Mouse (Mus musculus) 3134 (cell line): ENCODE data around the gene Tpm1.
A peak's percentile ranks its signal among the peaks of the same experiment; 100 is the strongest.

ENCODE experiments used
- DNase-seq: peaks from one replicate; pipeline ENCODE4 v3.0.0-alpha.2; 2011; ENCODE audit warnings: low spot score; ENCODE audit not compliant: insufficient read length; ENCODE audit errors: extremely low read depth

Tpm1 gene

GRCm38 (mm10) chr9:67049086-67049824 is at the start of gene Tpm1:
Gene Tpm1 (minus strand): TSS chr9:67049406.
- DNase-seq = peak; percentile 98

DNA sequence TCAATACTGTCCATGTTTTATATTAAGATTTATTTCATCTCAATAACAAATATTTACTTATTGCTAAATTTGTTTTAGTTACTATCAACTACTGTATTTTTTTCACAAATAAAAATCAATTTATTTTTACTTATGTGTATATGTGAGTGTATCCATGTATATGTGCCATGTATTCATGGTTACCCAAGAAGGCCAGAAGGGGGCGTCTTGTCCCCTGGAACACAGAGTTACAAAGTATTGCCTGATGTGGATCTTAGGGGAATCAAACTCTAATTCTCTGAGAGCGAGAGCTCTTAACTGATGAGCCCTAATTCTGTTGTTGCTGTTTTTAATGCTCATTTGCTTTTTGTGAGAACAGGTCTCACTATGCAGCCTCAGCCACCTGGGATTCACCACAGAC is 45.2 kb upstream of the Tpm1 start:
- no peak for DNase-seq

- DNase-seq = no peak
Observed at GRCm38 (mm10) chr9:67092210-67092609, 43.0 kb upstream of the Tpm1 start.

DNA sequence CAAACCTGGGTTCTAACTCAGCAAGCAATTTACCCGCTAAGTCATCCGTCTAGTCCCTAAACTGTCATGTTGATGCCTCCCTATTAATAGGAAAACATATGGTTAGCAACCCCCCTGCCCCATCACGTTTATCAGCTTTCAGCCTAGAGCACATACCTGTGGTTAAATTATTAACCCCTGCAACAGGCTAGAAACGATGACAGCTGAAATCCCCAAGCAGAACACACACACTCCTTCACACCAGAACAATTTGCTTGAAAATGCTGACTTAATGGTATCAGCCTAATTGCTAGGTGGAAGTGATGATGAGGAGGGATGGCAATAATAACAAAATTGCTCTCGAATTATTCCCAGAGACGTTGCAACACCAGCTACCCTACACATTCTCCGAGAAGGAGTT is 42.4 kb upstream of the Tpm1 start:
- no peak for DNase-seq

- DNase-seq = no peak
Observed at GRCm38 (mm10) chr9:67091151-67091550, 41.9 kb upstream of the Tpm1 start.

DNA sequence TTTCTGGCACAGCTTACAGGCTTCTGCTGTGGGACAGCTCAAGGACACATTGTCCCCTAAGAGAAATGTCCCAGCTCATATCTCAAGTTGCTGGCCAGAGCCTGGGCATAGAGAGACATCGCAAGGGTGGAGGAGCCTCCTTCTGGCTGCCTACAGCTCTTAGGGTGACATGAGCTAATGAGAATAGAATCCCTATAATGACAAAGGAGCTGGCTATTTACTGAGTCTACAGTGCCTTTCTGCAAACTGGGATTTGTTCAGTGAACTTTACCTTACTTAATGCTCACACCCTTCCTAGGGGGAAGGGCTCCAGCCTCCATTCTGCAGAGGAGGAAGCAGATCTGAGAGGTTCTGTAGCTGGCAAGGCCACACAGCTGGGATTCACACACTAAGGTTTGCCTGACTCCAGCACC is 41.4 kb upstream of the Tpm1 start:
- no peak for DNase-seq

GRCm38 (mm10) chr9:67089167-67089566 is 40.0 kb upstream of the Tpm1 start:
- DNase-seq = no peak

DNA sequence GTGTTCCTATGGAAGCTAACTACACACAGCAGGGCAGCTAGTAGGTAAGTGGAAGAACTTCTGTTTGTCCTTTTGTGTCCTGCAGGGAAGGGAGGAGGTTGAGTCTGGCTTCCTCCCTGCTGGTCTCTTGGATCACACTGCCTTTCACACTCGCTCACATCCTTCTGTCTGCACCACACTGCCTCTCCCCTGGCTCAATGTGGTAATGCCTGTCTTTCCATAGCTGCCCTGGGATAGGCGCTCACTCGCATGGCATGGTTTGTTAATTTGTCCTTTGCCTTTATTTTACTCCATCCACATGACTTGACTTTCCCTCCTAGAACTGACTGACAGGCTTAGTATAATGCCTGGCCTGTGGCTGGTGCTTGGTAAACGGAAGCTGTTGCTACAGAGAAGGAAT is 34.6 kb upstream of the Tpm1 start:
- DNase-seq = no peak

DNA sequence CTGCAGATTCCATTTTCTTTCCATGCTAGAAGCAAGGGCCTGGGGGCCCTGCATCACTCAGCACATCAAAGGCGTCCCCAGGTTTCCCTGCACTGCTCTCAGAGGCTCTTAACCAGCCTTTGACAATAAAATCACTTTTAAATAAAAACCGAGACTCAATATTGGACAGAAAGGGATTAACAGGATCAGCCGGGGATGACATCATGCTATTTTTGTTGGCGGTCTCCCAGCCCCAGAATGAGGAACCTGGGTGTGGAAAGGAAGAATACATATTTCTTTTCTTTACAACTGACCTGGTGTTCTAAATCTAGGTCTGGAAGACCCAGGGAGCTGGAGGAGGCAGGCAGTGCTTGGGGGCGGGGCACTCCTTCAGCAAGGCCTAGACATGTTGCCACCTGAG is 32.5 kb upstream of the Tpm1 start:
- peak; percentile 58 for DNase-seq

DNA sequence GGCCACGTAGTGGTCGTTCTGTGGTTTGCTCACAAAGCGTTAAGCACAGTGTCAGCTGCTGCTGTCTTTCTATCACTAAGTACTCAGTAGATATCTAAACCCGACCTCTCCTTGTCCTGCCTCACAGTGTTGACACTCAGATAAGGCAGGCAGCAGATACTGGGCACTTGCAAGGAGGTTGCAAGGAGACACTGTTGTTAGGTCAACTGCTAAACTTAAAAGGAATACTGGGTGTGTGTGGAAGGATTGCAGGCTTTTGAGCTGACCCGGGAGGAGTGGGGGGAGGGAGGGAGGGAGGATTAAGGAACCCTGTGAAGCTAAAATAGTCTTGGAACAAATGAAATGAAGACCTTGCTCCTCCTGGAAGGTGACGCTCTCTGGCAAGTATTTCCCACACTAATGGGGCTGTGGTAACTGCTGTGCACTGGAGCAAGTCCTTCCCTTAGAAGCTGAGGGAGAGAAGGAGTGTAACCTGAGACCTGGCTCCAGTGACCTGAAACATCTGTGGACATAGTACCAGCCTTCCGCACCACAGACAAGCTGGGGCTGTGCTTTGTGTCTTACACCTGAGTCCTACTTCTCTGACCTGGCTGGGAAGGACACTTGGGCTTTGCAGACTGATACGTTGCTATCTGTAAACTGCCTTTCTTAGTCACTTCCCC is 28.6 kb upstream of the Tpm1 start:
- peak; percentile 37 for DNase-seq

- DNase-seq = peak; percentile 28
Observed at GRCm38 (mm10) chr9:67077266-67077657, 28.1 kb upstream of the Tpm1 start.

DNA sequence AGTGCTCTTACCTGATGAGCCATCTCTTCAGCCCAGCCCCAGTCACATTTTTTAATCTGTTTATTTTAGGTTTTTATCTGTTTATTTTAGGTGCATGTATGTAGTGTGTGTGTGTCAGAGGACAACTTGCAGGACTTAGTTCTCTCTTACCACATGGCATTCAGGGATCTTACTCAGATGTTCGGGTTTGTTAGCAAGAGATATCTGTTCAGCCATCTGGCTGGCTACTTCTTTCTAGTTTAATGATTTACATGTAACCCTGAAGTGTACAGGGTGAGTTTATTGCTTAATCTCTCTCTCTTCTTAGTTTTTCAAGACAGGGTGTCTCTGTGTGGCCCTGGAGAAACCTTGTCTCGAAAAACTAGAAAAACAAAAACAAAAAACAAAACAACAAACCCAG is 23.0 kb upstream of the Tpm1 start:
- no peak for DNase-seq

DNA sequence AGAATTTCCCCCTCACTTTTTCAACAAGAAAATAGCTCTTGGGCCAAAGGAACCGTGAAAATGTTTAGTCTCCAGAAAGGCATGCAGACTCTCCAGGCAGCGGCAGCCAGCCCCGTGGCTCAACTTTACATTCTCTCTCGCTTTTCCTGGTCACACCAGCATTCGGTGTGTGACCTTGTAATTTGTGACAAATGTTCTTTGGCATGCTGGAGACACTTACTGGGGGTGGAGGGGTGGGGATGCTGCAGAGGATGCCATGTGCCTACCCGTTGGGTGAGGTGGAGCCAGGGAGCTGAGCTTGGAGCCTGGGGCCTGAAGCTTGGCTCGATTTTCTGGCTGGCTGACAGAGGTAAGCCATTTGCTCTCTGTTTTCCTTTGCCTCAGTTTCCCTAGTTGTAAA is 22.4 kb upstream of the Tpm1 start:
- peak; percentile 63 for DNase-seq

DNA sequence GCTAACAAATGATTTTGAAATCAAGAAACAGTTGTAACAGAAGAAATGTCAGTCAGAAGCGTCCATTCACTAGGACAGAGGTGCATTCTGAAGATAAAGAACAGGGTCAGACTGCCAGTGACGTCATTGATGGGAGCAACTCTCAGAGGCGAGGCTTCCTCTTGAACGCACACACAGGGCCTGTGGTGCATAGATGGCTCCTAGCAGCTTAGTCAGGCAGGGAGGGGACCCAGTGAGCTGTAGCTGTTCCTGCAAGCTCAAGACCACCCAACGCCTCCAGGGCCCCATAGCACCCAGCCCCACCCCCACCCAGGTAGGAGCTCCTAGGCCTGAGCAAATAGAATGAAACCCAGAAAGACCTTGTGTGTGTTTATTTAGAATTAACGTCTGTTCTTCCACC is 21.9 kb upstream of the Tpm1 start:
- peak; percentile 68 for DNase-seq

DNA sequence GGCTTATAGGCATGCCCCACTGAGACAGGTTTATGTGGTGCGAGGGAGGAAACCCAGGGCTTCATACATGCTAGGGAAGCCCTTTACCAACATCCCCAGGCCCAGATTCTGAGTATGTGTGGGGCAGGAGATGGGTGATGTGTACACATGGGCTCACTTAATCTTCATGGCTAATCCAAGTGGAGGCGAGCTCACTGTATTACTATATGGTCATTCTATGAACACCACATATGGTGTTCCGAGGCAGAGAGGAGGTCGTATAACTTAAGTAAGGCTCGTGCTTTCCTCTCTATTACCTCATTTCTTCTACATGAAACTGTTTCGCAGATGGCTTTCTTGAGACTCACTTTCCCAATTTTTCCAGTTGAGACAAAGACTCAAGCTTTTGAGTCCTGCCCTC is 17.4 kb upstream of the Tpm1 start:
- DNase-seq = no peak

- DNase-seq = no peak
Observed at GRCm38 (mm10) chr9:67059714-67060113, 10.5 kb upstream of the Tpm1 start.

DNA sequence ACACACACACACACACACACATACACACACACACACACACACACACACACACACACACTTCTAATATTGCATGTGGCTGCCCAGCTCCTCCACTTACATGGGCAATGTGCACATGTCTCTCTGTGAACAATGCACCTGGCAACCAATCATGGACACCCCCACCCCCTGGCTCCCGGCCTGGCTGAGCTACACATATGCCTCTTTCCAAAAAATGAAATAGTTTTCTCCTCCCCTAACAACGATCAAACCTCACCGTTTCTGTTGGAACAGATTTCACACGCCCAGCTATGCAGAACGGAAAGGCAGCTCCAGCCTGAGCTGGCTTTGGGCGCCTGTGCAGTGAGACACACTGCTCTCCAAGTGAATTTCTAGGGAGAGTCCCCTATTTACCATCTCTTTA is 9.2 kb upstream of the Tpm1 start:
- no peak for DNase-seq

DNA sequence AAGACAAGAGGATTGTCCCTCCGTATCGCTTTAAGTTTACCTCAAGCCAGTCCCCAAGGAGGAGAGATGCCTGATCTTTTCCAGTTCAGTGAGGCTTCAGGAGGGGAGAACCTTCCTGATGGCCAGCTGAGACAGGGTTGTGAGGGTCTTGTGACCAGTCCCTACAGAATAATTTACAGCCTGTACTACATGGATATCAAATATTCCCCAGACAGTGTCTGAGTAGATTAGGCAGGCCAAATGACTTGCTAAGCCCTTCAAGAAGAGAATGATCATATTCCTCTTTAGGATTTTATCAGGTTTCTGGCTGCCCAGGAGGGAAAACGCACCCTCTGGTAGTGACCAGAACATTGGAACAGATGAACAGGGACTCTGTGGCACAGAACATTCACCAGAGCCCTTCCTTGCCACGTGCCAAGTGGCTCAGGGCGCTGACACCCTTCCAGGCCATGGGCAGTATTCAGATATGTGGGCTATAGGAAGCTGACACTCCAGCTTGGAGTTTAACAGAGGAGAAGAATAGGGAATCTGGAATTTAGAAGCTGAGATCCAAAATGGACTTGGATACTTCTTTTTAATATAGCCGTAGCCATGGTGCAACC is 1.6 kb upstream of the Tpm1 start:
- no peak for DNase-seq

DNA sequence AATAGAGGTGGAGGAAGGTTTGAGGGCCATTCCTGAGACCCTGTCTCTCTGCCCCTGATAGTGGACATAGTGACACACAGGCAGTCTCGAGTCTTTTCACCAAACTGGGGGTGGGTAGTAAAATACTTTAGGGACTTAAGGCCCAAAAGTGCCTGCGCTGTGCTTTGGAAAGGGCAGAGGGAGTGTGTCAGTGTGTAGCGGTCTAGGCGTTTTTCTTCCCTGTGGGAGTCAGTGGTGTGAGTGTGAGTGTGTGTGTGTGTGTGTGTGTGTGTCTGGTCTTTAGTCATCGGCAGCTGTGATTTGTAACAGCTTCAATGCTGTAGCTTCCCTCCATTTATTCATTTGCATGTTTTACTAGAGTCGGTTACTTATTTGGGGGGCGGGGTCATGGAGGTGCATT is 630 bp upstream of the Tpm1 start:
- peak; percentile 77 for DNase-seq

GRCm38 (mm10) chr9:67048483-67049085 is 622 bp downstream of the Tpm1 start:
- DNase-seq = no peak

DNA sequence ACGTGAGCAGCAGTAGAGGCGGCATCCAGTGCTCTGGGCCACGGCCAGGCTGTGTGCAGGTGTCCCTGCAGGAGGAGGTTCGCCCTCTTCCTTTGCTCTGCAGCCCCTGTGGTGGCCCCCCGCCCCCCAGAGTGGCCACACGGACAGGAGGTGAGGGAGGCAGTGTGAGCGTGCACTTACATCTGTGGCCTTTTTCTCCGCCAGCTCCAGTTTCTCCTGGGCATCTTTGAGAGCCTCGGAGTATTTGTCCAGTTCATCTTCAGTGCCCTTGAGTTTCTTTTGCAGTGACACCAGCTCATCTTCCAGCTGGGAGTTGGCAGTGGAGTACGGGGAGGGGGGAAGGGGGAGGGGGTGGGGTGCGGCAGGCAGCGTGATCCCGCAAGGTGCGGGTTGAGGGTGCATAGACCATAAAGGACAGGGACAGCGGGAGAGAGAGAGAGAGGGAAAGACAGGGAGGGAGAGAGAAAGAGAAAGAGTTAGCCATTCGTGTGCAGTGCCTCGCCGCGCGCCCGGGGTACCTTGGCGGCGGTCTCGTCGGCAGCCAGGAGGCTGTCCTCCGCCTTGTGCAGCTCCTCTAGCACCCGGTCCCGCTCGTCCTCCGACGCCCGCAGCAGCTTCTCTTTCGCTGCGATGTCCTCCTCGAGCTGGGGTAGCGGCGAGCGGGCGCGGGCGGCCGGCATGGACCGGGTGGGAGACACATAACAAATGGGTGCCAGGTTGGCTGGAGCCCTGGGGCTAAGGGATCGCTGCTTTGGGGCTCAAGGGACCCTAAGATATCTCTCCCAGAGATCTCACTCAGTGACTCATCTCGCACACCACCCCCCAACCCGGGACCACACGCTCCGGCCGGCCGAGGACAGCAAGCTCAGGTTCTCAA is 1.4 kb downstream of the Tpm1 start:
- peak; percentile 72 for DNase-seq
